In the genomic region with DNA sequence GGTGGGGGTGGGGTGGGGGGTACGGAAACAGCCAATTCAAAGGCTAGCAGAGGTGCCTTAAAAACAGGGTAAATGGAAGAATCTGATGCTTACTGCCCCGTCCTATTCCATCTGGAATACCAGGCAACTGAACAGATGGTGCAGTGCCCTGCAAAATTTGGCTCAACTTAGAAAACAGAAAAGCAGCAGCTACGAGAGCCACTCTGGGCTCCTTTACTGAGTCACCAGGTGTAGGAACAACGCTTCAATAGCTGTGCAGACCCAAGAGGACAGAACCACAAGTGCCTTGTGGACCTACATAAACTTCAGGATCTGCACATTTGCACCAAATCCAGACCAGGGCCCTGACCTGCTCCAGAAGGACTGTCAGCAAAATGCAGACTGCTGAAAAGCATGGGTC, we compare ENCODE assay signal across 17 mouse cellular contexts. TPM values are rescaled to one million over a fixed set of nuclear protein-coding genes. Genes with fewer than 3 reads are reported as not detected.
A peak's percentile ranks its signal among the peaks of the same experiment; 100 is the strongest.
DNase-seq lines count a peak whose midpoint lies in the region; ATAC-seq and TF ChIP-seq lines count a peak whose summit lies in the region.
"Had no signal": no experiment of that assay in that cellular context is flagged by ENCODE, and none has a peak within 500 bp of the region (broad histone marks: within the 10 kb centered on the region; RNA-seq: fewer than 3 reads in every experiment).

No protein-coding gene starts in this region.

- no peak for TF ChIP-seq CTCF in layer of hippocampus, adult 2 months (conservative IDR thresholded peaks at IDR 0.05)

- H3K27ac ChIP-seq in layer of hippocampus, adult 2 months: peak overlapping the region; percentile 57
- H3K27ac ChIP-seq in forebrain, embryonic 13.5 days: peak overlapping the region; percentile 82
- peak overlapping the region; percentile 54; the same call in 1 of the 2 replicates for H3K27ac ChIP-seq in midbrain, embryonic 13.5 days
- H3K27ac ChIP-seq: gastrocnemius, adult 2 months; liver, embryonic 13.5 days had no signal

- peaks cover 43% of the 10 kb centered on the region for H3K36me3 ChIP-seq in forebrain, embryonic 13.5 days (ENCODE audit: poor library complexity, severe bottlenecking)
- H3K36me3 ChIP-seq in midbrain, embryonic 13.5 days: peaks cover 36% of the 10 kb centered on the region

- H3K4me2 ChIP-seq in forebrain, embryonic 13.5 days: no peak overlapping the region
- no peak overlapping the region for H3K4me2 ChIP-seq in midbrain, embryonic 13.5 days (replicated peaks)
- H3K4me2 ChIP-seq: liver, embryonic 13.5 days had no signal

- H3K4me1 ChIP-seq in forebrain, embryonic 13.5 days: peaks cover 60% of the 10 kb centered on the region
- peaks cover 37% of the 10 kb centered on the region for H3K4me1 ChIP-seq in midbrain, embryonic 13.5 days (replicated peaks)

- no peaks in the 10 kb centered on the region for H3K9me3 ChIP-seq in forebrain, embryonic 13.5 days (replicated peaks)
- H3K9me3 ChIP-seq in midbrain, embryonic 13.5 days: no peaks in the 10 kb centered on the region
- H3K9me3 ChIP-seq: G1E; liver, embryonic 13.5 days had no signal

- no peak overlapping the region for H3K9ac ChIP-seq in forebrain, embryonic 13.5 days
- H3K9ac ChIP-seq in midbrain, embryonic 13.5 days (replicated peaks): no peak overlapping the region
- H3K9ac ChIP-seq: liver, embryonic 13.5 days had no signal

- WGBS in forebrain, embryonic 13.5 days: 66% methylated on average over 4 of the region's 4 CpGs
- 76% methylated on average over 4 of the region's 4 CpGs for WGBS in midbrain, embryonic 13.5 days

- ATAC-seq in forebrain, embryonic 13.5 days: no peak; the same call in 1 of the 2 replicates
- ATAC-seq in midbrain, embryonic 13.5 days: no peak

- intact Hi-C loops in heart, postnatal 14 days (cut with DNase I): no loop called here

- no peak for DNase-seq in layer of hippocampus, adult 2 months (ENCODE audit: low spot score in 2 of 2)
- no peak for DNase-seq in layer of hippocampus, postnatal 10 days (ENCODE audit: low spot score in 2 of 2)
- peak; percentile 74 for DNase-seq in cerebellum, adult 11-12 months
- no peak for DNase-seq in heart, postnatal 14 days
- DNase-seq in kidney, postnatal 4 days: no peak
- DNase-seq in thymus, postnatal 4 days: no peak
- DNase-seq: gastrocnemius, adult 2 months; heart, postnatal 4 days; kidney, adult 8-10 months; left cerebral cortex, postnatal 4 days; liver, embryonic 13.5 days; lung, postnatal 4 days; thymus, adult 2 months had no signal

- no peaks in the 10 kb centered on the region for H3K27me3 ChIP-seq in forebrain, embryonic 13.5 days
- H3K27me3 ChIP-seq in midbrain, embryonic 13.5 days: no peaks in the 10 kb centered on the region
- H3K27me3 ChIP-seq: liver, embryonic 13.5 days had no signal

- no peak overlapping the region for H3K4me3 ChIP-seq in layer of hippocampus, adult 2 months
- H3K4me3 ChIP-seq in forebrain, embryonic 13.5 days: no peak overlapping the region
- H3K4me3 ChIP-seq in midbrain, embryonic 13.5 days (replicated peaks): no peak overlapping the region
- H3K4me3 ChIP-seq: gastrocnemius, adult 2 months; liver, embryonic 13.5 days; myocyte had no signal

RNA-seq across cellular contexts. Expression of a gene that starts 30.0 kb away (rescaled TPM):
- 10 to 100 TPM; 28.3 to 28.8 TPM for total RNA-seq in layer of hippocampus, adult 2 months (2021)
- total RNA-seq in layer of hippocampus, postnatal 10 days (2021): 10 to 100 TPM; 12.1 to 12.9 TPM
- 0.40 and 0.62 TPM in 2 replicates for polyA plus RNA-seq in forebrain, embryonic 13.5 days (2015; fragmentation: Nextera tagmentation; extraction: Ambion mirVana)
- 0.98 and 1.2 TPM in 2 replicates for polyA plus RNA-seq in midbrain, embryonic 13.5 days (2015; fragmentation: Nextera tagmentation; extraction: Ambion mirVana)
- total RNA-seq in heart, postnatal 14 days (2021): 1 to 10 TPM; 2.3 to 6.4 TPM
- polyA plus RNA-seq: myocyte had no signal

RNA-seq across cellular contexts. Expression of a gene that starts 46.1 kb away (rescaled TPM):
- 100 to 1,000 TPM in 1 of 2 experiments, 10 to 100 TPM in 1; 95.2 to 101 TPM for total RNA-seq in layer of hippocampus, adult 2 months (2021)
- 100 to 1,000 TPM; 104 TPM for total RNA-seq in layer of hippocampus, postnatal 10 days (2021)
- 235 and 246 TPM in 2 replicates for polyA plus RNA-seq in forebrain, embryonic 13.5 days (2015; fragmentation: Nextera tagmentation; extraction: Ambion mirVana)
- 214 and 215 TPM in 2 replicates for polyA plus RNA-seq in midbrain, embryonic 13.5 days (2015; fragmentation: Nextera tagmentation; extraction: Ambion mirVana)
- 10 to 100 TPM; 41.1 to 51.1 TPM for total RNA-seq in heart, postnatal 14 days (2021)
